Mouse (Mus musculus) heart, postnatal 0 days (tissue): Measurements from ENCODE around the gene Ogg1. TPM values are rescaled to one million over a fixed set of nuclear protein-coding genes. Genes with fewer than 3 reads are reported as not detected.
"Not testable (repeated sequence)": the region's sequence is repeated elsewhere in the genome, so short reads cannot be mapped to it uniquely, and the experiment has no call there.

ENCODE experiments used
- ATAC-seq: fragments of 200-750 bp; cut with Nextera tagmentation; 2 replicates; pipeline ENCODE4 v1.8.0; 2017; ENCODE audit warnings: low read depth, moderate number of reproducible peaks, moderate library complexity; ENCODE audit not compliant: insufficient read depth
- DNase-seq: peaks from one replicate; pipeline ENCODE4 v3.0.0-alpha.2; 2016; ENCODE audit warnings: low spot score
- H3K27ac ChIP-seq: fragments of 300-500 bp; sonication (generic); 2 replicates; pipeline ENCODE4 v1.5.1; 2014; ENCODE audit warnings: low read depth, mild to moderate bottlenecking
- H3K27me3 ChIP-seq: fragments of 300-500 bp; sonication (generic); 2 replicates; pipeline ENCODE4 v1.6.1; 2014; ENCODE audit warnings: low read length, mixed read lengths; ENCODE audit not compliant: control insufficient read depth, insufficient read depth
- H3K36me3 ChIP-seq: fragments of 300-500 bp; sonication (generic); replicated peaks from 2 replicates; pipeline ENCODE4 v1.6.1; 2014; ENCODE audit warnings: low read length, mixed read lengths; ENCODE audit not compliant: control insufficient read depth, insufficient read depth
- H3K4me1 ChIP-seq: fragments of 300-500 bp; sonication (generic); 2 replicates; pipeline ENCODE4 v1.6.1; 2014; ENCODE audit warnings: antibody characterized with exemption; ENCODE audit not compliant: control insufficient read depth, insufficient read depth
- H3K4me2 ChIP-seq: fragments of 300-500 bp; sonication (generic); 2 replicates; pipeline ENCODE4 v1.6.1; 2014; ENCODE audit warnings: low read depth, mild to moderate bottlenecking, low read length, moderate library complexity
- H3K4me3 ChIP-seq: fragments of 300-500 bp; sonication (generic); 2 replicates; pipeline ENCODE4 v1.5.1; 2014; ENCODE audit warnings: low read depth, low read length
- H3K9ac ChIP-seq: fragments of 300-500 bp; sonication (generic); replicated peaks from 2 replicates; pipeline ENCODE4 v1.6.1; 2014; ENCODE audit warnings: low read depth, low read length, mixed read lengths
- H3K9me3 ChIP-seq: fragments of 300-500 bp; sonication (generic); replicated peaks from 2 replicates; pipeline ENCODE4 v1.6.1; 2016; ENCODE audit warnings: low read length; ENCODE audit not compliant: control insufficient read depth
- CTCF ChIP-seq: IDR thresholded peaks from 2 replicates; pipeline ENCODE4 v1.5.1; 2016; ENCODE audit warnings: antibody characterized with exemption, control low read depth, low read depth
- EP300 ChIP-seq: IDR thresholded peaks from 2 replicates; pipeline ENCODE4 v1.6.1; 2016; ENCODE audit warnings: antibody characterized with exemption, low read depth
- WGBS: fragments of 180-500 bp; shearing (Covaris S2); extraction: QIAGEN DNeasy Blood & Tissue Kit; methylation state at CpG from one replicate; pipeline ENCODE4 v1.1.7; 2014; 5-methylcytosine and 5-hydroxymethylcytosine counted together
- polyA plus RNA-seq: library from polyadenylated mRNA; unstranded; fragments of >200 nt; fragmentation: Nextera tagmentation; extraction: Ambion mirVana; gene quantifications from 2 replicates; pipeline ENCODE4 v1.2.1, GENCODE M21; 2015
- total RNA-seq: library from RNA; depleted of rRNA; stranded (reverse); fragments of >200 nt; gene quantifications from 2 replicates; pipeline ENCODE4 v1.2.3, GENCODE M21; 2014; ENCODE audit warnings: low replicate concordance

Gene Ogg1
- total and polyA plus RNA-seq, 2 experiments from 2014 or later, result 6.4 to 12.6 TPM

DNA sequence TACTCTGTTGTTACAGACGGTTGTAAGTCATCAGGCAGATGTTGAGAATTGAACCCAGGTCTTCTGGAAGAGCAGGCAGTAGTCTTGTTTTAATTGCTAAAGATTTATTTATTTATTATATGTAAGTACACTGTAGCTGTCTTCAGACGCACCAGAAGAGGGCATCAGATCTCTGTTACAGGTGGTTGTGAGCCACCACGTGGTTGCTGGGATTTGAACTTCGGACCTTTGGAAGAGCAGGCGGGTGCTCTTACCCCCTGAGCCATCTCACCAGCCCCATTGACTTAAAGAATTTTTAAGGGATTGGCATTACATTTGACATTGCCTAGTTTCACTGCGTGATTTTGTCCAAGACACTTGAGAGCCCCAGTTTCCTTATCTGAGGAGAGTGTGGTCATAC, 6.0 kb downstream of the Ogg1 start:
- not testable (repeated sequence) for H3K27me3 ChIP-seq, ATAC-seq, H3K4me3 ChIP-seq, H3K4me2 ChIP-seq, H3K9ac ChIP-seq, H3K9me3 ChIP-seq, DNase-seq
- 0 out of 2 replicates have a peak, but pooled peaks have one; percentile 10 for TF ChIP-seq CTCF
- WGBS, result 63% methylated on average over 6 of the region's 6 CpGs
- Histone ChIP-seq H3K27ac (peak overlapping the region; percentile 81), H3K4me1 (peaks cover 20% of the 10 kb centered on the region; the same call in 1 of the 2 replicates), H3K36me3 (peaks cover 38% of the 10 kb centered on the region)

DNA sequence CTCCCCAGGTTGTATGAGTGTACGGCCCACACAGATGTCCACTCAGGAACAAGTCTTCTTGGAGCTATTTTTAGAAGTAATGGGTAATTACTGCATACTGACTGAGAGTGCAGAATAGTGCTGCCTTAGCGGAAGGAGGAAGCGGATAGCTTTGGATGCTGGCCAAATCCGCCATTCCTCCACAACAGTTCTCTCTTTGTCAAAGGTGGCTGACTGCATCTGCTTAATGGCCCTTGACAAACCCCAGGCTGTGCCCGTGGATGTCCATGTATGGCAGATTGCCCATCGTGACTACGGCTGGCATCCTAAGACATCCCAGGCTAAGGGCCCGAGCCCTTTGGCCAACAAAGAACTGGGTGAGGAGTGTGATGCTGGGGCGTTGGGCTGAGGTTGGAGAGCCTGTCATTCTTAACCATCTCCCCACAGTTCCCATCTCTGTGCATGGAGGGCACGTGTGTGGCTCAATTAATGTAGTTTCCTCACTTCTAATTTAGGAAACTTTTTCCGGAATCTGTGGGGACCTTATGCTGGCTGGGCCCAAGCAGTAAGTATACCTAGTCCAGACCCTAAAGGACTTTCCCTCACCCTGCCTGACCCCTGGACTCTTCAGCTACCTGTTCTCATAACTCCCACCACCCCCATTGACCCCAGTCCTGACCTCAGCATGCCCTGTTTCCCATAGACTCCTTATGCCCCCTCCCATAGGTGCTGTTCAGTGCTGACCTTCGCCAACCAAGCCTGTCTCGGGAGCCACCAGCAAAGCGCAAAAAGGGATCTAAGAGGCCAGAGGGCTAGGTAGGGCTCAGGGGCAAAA, 6.6 kb downstream of the Ogg1 start:
- H3K4me3 ChIP-seq, result no peak overlapping the region
- ATAC-seq (peak; percentile 46), DNase-seq (peak; percentile 70)
- H3K27ac ChIP-seq, result peak overlapping the region; percentile 81
- H3K36me3 ChIP-seq, result peaks cover 44% of the 10 kb centered on the region
- H3K4me1 ChIP-seq, result peaks cover 16% of the 10 kb centered on the region; the same call in 1 of the 2 replicates
- WGBS, result 33% methylated on average over 14 of the region's 14 CpGs
- TF ChIP-seq CTCF (no peak), EP300 (no peak)
- peak overlapping the region; percentile 30 for H3K4me2 ChIP-seq
- no peaks in the 10 kb centered on the region for H3K9me3 ChIP-seq
- H3K27me3 ChIP-seq, result no peaks in the 10 kb centered on the region
- H3K9ac ChIP-seq, result no peak overlapping the region

DNA sequence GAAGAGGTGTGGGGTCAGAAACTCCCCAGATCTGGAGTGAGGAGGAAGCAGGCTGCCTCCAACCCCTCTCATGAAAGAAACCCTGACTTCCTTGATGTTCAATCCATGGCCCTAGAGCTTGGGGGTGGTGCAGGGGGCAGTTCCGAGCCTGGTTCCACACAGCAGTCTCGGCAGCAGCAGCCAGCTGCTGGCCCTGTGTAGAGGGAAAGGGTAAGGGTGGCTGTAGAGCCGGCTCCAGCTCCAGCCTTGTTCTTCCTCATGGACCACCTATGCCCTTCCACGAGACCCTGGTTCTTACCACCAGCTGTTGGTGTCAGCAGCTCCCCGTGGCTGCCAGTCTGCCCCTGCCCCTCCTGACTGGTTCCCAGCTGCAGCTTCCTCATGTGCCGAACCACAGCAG, 7.4 kb downstream of the Ogg1 start:
- WGBS, result 81% methylated on average over 6 of the region's 6 CpGs
- Histone ChIP-seq H3K36me3 (peaks cover 53% of the 10 kb centered on the region), H3K4me3 (no peak overlapping the region), H3K27me3 (no peaks in the 10 kb centered on the region), H3K9ac (no peak overlapping the region), H3K9me3 (no peaks in the 10 kb centered on the region), H3K4me1 (peaks cover 16% of the 10 kb centered on the region; the same call in 1 of the 2 replicates), H3K27ac (no peak overlapping the region), H3K4me2 (no peak overlapping the region)
- no peak for ATAC-seq
- no peak for TF ChIP-seq EP300
- TF ChIP-seq CTCF, result no peak
- DNase-seq, result no peak

DNA sequence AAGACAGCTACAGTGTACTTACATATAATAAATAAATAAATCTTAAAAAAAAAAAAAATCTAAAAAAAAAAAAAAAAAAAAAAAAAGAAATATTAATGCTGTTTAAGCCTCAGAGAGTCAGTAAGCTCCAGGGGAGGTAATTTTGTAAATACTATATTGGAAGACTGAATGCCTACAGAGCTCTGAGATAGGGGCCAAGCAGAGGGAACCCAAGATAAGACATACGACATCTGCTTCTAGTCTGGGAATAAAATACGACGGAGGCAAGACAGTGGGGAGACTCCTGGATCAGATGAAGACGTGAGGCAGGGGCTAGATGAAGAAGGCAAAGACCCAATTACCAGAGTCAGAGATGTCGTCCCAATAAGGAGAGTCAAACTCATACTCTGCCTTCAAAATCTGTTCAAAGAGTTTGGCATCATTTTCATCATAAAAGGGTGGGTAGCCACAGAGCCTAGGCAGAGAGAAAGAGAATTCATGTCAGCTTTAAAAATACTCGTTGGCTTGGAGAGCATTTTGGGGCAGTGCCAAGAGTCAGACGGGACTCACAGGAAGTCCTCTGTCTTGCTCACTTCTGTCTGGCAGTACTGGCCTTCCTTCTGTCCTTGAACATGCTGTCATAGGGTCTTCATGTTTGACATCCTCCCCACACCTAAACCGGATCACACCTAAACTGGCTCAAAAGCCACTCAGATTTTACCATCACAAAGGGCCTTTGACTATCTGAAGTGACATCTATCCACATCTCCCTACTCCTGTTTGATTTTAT, 10.3 kb downstream of the Ogg1 start:
- Histone ChIP-seq H3K4me1 (peaks cover 26% of the 10 kb centered on the region), H3K9me3 (no peaks in the 10 kb centered on the region), H3K4me2 (no peak overlapping the region), H3K36me3 (peaks cover 64% of the 10 kb centered on the region), H3K4me3 (no peak overlapping the region), H3K27ac (peak overlapping the region; percentile 16; the same call in 1 of the 2 replicates), H3K27me3 (no peaks in the 10 kb centered on the region), H3K9ac (no peak overlapping the region)
- TF ChIP-seq CTCF, result no peak
- no peak for TF ChIP-seq EP300
- ATAC-seq (no peak), DNase-seq (peak; percentile 63)
- 34% methylated on average over 8 of the region's 8 CpGs for WGBS

DNA sequence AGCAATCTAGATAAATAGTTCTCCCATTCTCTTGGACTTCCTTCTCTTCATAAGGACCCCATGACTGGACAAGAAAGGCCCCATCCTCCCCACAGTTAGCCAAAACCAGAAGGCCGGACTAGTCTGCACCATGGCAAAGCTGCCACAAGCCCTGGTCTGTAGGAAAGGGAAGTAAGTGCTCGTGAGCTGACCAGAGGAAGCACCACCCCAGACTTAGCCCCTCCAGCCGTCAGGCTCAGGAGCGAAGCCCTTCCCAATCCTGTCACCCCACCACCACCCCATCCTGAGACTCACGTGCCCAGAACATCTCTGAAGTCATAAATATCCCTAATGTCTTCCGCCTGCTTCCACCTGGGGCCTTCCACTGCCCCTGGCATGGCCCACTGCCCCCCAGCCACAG, 14.8 kb downstream of the Ogg1 start:
- Histone ChIP-seq H3K9me3 (no peaks in the 10 kb centered on the region), H3K9ac (no peak overlapping the region; the same call in 1 of the 2 replicates), H3K4me2 (peak overlapping the region; percentile 96; the same call in 1 of the 2 replicates), H3K4me3 (no peak overlapping the region), H3K27ac (no peak overlapping the region; the same call in 1 of the 2 replicates), H3K27me3 (no peaks in the 10 kb centered on the region), H3K4me1 (peaks cover 42% of the 10 kb centered on the region), H3K36me3 (peaks cover 40% of the 10 kb centered on the region)
- no peak for TF ChIP-seq EP300
- TF ChIP-seq CTCF, result no peak
- WGBS, result 71% methylated on average over 6 of the region's 6 CpGs
- ATAC-seq (no peak), DNase-seq (no peak)
